Mouse (Mus musculus): ENCODE measurements around the gene Eva1c. TPM values are rescaled to one million over a fixed set of nuclear protein-coding genes. Genes with fewer than 3 reads are reported as not detected.
A peak's percentile ranks its signal among the peaks of the same experiment; 100 is the strongest.
"Not testable (repeated sequence)": the region's sequence is repeated elsewhere in the genome, so short reads cannot be mapped to it uniquely, and the experiment has no call there.

Eva1c gene
- polyA plus RNA-seq, 1 experiment from 2014 or later, result 3.1 TPM

DNA sequence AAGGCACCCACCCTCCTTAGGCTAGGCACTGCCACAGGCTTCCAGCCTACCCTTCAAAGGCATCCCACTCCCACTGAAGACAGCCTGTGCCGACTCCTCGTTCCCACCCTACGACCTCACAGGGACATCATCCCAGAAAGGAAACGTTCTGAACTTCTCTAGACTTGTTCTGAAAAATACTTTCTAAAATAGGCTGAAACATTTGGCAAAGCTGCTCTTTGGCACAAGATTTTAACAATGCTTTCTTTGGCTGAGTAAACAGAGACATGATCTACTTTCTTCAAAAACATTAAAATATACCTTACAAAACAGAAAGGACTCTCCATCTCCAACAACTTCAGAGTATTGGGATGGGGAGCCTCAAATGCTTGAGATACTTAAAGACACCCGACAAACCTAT lies 25.3 kb upstream of the Eva1c start:
- Histone ChIP-seq H3K27me3 (no peaks in the 10 kb centered on the region), H3K27ac (replicated peaks) (no peak overlapping the region), H3K9ac (no peak overlapping the region), H3K36me3 (peaks cover 64% of the 10 kb centered on the region), H3K4me3 (replicated peaks) (no peak overlapping the region), H3K9me3 (replicated peaks) (no peaks in the 10 kb centered on the region), H3K4me2 (replicated peaks) (no peak overlapping the region), H3K4me1 (no peaks in the 10 kb centered on the region)
- 81% methylated on average over 5 of the region's 5 CpGs for WGBS
- ATAC-seq (ENCODE audit: insufficient number of reproducible peaks, low FRiP score, low TSS enrichment, low read depth), result no peak

- Histone ChIP-seq H3K27ac (replicated peaks) (no peak overlapping the region), H3K4me2 (replicated peaks) (no peak overlapping the region), H3K27me3 (no peaks in the 10 kb centered on the region), H3K9me3 (replicated peaks) (no peaks in the 10 kb centered on the region), H3K4me1 (no peaks in the 10 kb centered on the region), H3K4me3 (replicated peaks) (no peak overlapping the region), H3K36me3 (peaks cover 58% of the 10 kb centered on the region), H3K9ac (no peak overlapping the region)
- WGBS, result 87% methylated on average over 3 of the region's 3 CpGs
- no peak for ATAC-seq (ENCODE audit: insufficient number of reproducible peaks, low FRiP score, low TSS enrichment, low read depth)
These were observed 24.6 kb upstream of the Eva1c start for GRCm38 (mm10) chr16:90801928-90802327.

- no peak overlapping the region for H3K4me2 ChIP-seq (replicated peaks)
- 88% methylated on average over 5 of the region's 5 CpGs for whole genome bisulfite sequencing
- H3K27ac ChIP-seq (replicated peaks), result no peak overlapping the region
- H3K4me3 ChIP-seq (replicated peaks), result no peak overlapping the region
- H3K9ac ChIP-seq, result no peak overlapping the region
- H3K4me1 ChIP-seq, result peaks cover 2% of the 10 kb centered on the region; the same call in 1 of the 2 replicates
- no peaks in the 10 kb centered on the region for H3K9me3 ChIP-seq (replicated peaks)
- ATAC-seq (ENCODE audit: insufficient number of reproducible peaks, low FRiP score, low TSS enrichment, low read depth), result no peak
- H3K36me3 ChIP-seq, result peaks cover 35% of the 10 kb centered on the region
- no peaks in the 10 kb centered on the region for H3K27me3 ChIP-seq
These were observed 22.1 kb upstream of the Eva1c start for GRCm38 (mm10) chr16:90804466-90804865.

DNA sequence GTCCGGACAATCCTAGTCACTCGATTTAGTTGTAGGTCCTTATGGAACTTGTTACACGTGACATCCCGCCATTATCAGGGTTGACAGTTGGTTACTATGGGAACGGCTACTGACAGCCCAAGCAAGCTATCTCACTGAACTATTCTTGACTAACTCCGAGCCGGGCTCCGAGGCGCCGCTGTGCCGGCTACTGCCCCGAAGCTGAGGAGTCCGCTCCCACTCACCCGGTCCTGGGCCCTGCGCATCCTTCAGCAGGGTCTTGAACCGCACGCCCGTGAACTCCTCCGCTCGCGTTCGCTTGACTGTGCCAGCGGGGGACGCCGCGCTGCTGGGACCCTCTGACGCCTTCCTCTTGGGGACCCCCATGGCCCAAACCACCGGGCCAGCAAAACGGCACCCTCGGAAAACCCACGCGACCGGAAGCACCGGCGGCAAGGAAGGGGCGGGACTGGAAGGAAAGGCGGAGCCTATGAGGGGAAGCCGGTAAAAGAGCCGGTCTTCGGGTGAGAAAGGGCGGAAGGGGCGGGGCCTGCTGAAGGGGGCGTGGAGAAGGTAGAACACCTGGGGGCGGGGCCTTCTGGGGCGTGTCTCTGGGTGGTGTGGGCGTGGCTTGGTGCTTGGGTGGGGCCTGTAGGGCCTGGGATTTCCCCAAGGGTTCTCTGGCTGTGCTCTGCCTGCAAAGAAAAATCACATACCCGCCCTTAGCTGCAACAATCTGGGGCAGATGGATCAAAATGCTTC lies 16.4 kb upstream of the Eva1c start, which contains the start of gene Urb1:
Urb1 (minus strand) TSS at position 439 of the 741 bp plus-strand sequence.
- ATAC-seq (ENCODE audit: insufficient number of reproducible peaks, low FRiP score, low TSS enrichment, low read depth), result peak; percentile 90
- peak within 1 kb of the TSS; percentile 90 for H3K4me2 ChIP-seq (replicated peaks)
- H3K4me3 ChIP-seq (replicated peaks), result peak within 1 kb of the TSS; percentile 85
- under 1% methylated on average over 47 of the region's 47 CpGs for WGBS
- H3K27ac ChIP-seq (replicated peaks), result peak within 1 kb of the TSS; percentile 80
- no peaks in the 10 kb centered on the region for H3K27me3 ChIP-seq
- H3K4me1 ChIP-seq, result peaks cover 21% of the 10 kb centered on the region
- H3K9ac ChIP-seq, result peak within 1 kb of the TSS; percentile 53
- H3K36me3 ChIP-seq, result no peaks in the 10 kb centered on the region
- no peaks in the 10 kb centered on the region for H3K9me3 ChIP-seq (replicated peaks)

- no peaks in the 10 kb centered on the region for H3K27me3 ChIP-seq
- H3K4me2 ChIP-seq (replicated peaks), result peak overlapping the region; percentile 90
- peaks cover 21% of the 10 kb centered on the region for H3K4me1 ChIP-seq
- no peaks in the 10 kb centered on the region for H3K9me3 ChIP-seq (replicated peaks)
- peak overlapping the region; percentile 85 for H3K4me3 ChIP-seq (replicated peaks)
- WGBS, result 39% methylated on average over 11 of the region's 11 CpGs
- H3K9ac ChIP-seq, result peak overlapping the region; percentile 26; the same call in 1 of the 2 replicates
- no peak for ATAC-seq (ENCODE audit: insufficient number of reproducible peaks, low FRiP score, low TSS enrichment, low read depth)
- peak overlapping the region; percentile 80 for H3K27ac ChIP-seq (replicated peaks)
- no peaks in the 10 kb centered on the region for H3K36me3 ChIP-seq
These were observed 15.7 kb upstream of the Eva1c start for GRCm38 (mm10) chr16:90810716-90811256.

DNA sequence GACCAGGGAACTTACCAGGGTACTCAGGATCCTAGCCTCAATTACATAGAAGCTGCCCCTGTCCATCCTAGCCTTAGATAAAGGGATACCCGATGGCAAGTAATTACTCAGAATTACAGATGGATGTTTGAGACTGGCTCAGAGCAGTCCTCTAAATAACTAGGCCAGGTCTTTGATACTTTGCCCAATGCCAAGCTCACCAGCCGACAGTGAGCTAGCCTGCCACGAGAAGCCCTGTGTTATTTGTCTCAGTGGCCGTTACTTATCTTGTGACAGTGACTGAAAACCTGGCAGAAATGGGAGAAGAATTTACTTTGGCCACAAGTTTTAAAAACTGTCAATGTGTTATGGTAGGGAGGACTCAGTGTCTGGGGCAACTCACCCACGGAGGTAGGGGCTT lies 14.4 kb upstream of the Eva1c start:
- 70% methylated on average over 5 of the region's 5 CpGs for WGBS
- ATAC-seq (ENCODE audit: insufficient number of reproducible peaks, low FRiP score, low TSS enrichment, low read depth), result no peak
- no peaks in the 10 kb centered on the region for H3K27me3 ChIP-seq
- no peaks in the 10 kb centered on the region for H3K36me3 ChIP-seq
- no peaks in the 10 kb centered on the region for H3K9me3 ChIP-seq (replicated peaks)
- H3K4me2 ChIP-seq (replicated peaks), result no peak overlapping the region
- no peak overlapping the region for H3K27ac ChIP-seq (replicated peaks)
- no peak overlapping the region for H3K9ac ChIP-seq
- H3K4me3 ChIP-seq (replicated peaks), result no peak overlapping the region
- peaks cover 21% of the 10 kb centered on the region for H3K4me1 ChIP-seq

- Histone ChIP-seq H3K4me2 (replicated peaks) (no peak overlapping the region), H3K4me1 (no peaks in the 10 kb centered on the region), H3K4me3 (replicated peaks) (no peak overlapping the region), H3K36me3 (no peaks in the 10 kb centered on the region), H3K9me3 (replicated peaks) (no peaks in the 10 kb centered on the region), H3K27me3 (no peaks in the 10 kb centered on the region), H3K9ac (no peak overlapping the region), H3K27ac (replicated peaks) (no peak overlapping the region)
- no peak for ATAC-seq (ENCODE audit: insufficient number of reproducible peaks, low FRiP score, low TSS enrichment, low read depth)
- 70% methylated on average over 6 of the region's 6 CpGs for WGBS
These were observed 6.2 kb upstream of the Eva1c start for GRCm38 (mm10) chr16:90820326-90820725.

DNA sequence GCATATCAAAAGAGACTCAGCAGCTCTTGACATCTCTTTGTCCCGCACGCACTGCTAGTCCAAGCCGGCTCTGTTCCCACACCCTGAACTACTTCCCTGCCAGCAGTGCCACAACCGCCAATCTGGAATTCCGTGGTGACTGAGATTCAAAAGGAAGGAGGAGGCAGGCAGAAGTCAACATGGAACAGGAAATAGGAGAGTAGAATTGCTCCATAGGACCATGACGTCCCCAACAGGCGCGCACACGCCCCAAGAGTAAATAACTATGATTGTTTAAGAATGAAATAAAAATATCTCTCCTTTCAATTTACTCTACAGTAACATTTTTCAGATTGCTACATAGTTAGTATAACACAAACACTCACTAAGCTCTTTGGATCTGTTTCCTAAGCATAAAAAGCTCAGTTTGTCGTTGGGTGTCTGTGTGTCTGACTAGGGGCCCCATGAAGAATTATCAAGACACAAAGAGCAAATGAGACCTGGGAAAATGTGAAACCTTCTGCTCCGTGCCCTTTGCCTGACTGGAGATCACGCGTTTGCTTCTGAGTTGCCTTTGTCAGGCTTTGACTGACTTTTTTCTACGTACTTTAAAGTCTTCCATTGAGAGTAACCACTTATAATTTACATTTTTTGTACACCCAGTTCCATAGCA lies 5.3 kb upstream of the Eva1c start:
- Histone ChIP-seq H3K27me3 (no peaks in the 10 kb centered on the region), H3K4me1 (no peaks in the 10 kb centered on the region), H3K4me3 (replicated peaks) (no peak overlapping the region), H3K36me3 (no peaks in the 10 kb centered on the region), H3K9me3 (replicated peaks) (no peaks in the 10 kb centered on the region), H3K27ac (replicated peaks) (no peak overlapping the region), H3K9ac (no peak overlapping the region), H3K4me2 (replicated peaks) (no peak overlapping the region)
- no peak for ATAC-seq (ENCODE audit: insufficient number of reproducible peaks, low FRiP score, low TSS enrichment, low read depth)
- 69% methylated on average over 14 of the region's 14 CpGs for WGBS

DNA sequence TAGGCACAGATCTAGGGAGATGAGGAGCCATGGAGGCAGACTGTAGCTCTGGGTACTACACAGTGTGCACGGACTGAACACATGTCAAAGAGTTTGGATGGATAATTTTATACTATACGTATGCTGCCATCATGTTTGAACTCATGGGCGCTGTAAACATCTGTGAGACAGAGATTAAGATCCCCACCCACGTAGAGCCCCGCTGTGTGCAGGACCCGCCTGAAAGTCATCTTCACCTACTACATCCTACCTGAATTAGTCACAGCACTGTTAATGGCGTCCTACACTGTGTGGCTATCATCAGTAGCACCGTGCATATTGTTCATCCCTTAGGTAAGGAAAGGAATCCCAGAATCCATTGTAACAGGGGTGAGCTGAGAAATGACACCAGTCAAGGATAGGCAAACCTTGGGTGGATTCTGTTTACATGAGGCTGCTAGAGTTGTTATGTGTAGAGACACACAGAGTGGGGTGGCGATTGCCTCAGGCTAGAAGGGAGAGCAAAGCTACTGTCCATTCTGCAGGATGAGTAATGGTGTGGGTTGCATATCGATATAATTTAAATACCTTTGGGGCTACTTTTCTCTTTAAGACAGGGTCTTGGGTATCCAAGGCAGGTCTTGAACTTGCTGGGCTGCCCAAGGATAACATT lies 4.1 kb upstream of the Eva1c start:
- WGBS, result 82% methylated on average over 10 of the region's 10 CpGs
- no peaks in the 10 kb centered on the region for H3K36me3 ChIP-seq
- no peaks in the 10 kb centered on the region for H3K4me1 ChIP-seq
- no peak for ATAC-seq (ENCODE audit: insufficient number of reproducible peaks, low FRiP score, low TSS enrichment, low read depth)
- H3K4me2 ChIP-seq (replicated peaks), result no peak overlapping the region
- no peak overlapping the region for H3K4me3 ChIP-seq (replicated peaks)
- no peak overlapping the region for H3K9ac ChIP-seq
- H3K9me3 ChIP-seq (replicated peaks), result no peaks in the 10 kb centered on the region
- no peak overlapping the region for H3K27ac ChIP-seq (replicated peaks)
- H3K27me3 ChIP-seq, result no peaks in the 10 kb centered on the region

DNA sequence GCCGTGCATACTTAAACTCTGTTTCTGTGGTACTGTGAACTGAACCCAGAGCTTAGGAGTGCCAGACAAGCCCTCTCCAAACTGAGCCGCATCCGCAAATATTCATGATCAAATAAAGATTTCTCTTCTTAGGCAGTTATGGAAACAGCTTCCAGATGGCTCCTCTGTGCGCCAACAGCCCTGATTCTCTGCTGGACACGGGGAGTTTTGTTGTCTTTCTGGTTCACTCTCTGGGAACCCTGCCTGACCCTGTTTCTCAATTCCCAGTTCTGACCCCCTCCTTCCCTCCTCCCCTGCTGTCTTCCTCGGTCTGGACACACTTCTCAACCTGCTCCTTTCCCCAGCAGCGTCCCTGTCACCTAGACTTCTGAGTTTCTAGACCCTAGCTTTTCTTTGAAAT lies 3.5 kb upstream of the Eva1c start:
- no peak overlapping the region for H3K27ac ChIP-seq (replicated peaks)
- no peak overlapping the region for H3K4me3 ChIP-seq (replicated peaks)
- H3K9me3 ChIP-seq (replicated peaks), result no peaks in the 10 kb centered on the region
- no peaks in the 10 kb centered on the region for H3K27me3 ChIP-seq
- 40% methylated on average over 7 of the region's 7 CpGs for WGBS
- no peak overlapping the region for H3K9ac ChIP-seq
- H3K4me2 ChIP-seq (replicated peaks), result no peak overlapping the region
- no peaks in the 10 kb centered on the region for H3K36me3 ChIP-seq
- H3K4me1 ChIP-seq, result no peaks in the 10 kb centered on the region
- ATAC-seq (ENCODE audit: insufficient number of reproducible peaks, low FRiP score, low TSS enrichment, low read depth), result no peak

GRCm38 (mm10) chr16:90823986-90824385 lies 2.5 kb upstream of the Eva1c start:
- H3K4me1 ChIP-seq; H3K4me2 ChIP-seq (replicated peaks); H3K36me3 ChIP-seq; H3K9ac ChIP-seq; H3K27ac ChIP-seq (replicated peaks); ATAC-seq (ENCODE audit: insufficient number of reproducible peaks, low FRiP score, low TSS enrichment, low read depth); H3K4me3 ChIP-seq (replicated peaks); H3K9me3 ChIP-seq (replicated peaks); H3K27me3 ChIP-seq: not testable (repeated sequence)
- 63% methylated on average over 4 of the region's 4 CpGs for WGBS
